Mouse (Mus musculus): ENCODE data around the gene Fam207a. TPM values are rescaled to one million over a fixed set of nuclear protein-coding genes. Genes with fewer than 3 reads are reported as not detected.

Fam207a gene
- total RNA-seq, 4 experiments from 2014 or later: 4.4 to 7.3 (median 5.9) TPM

DNA sequence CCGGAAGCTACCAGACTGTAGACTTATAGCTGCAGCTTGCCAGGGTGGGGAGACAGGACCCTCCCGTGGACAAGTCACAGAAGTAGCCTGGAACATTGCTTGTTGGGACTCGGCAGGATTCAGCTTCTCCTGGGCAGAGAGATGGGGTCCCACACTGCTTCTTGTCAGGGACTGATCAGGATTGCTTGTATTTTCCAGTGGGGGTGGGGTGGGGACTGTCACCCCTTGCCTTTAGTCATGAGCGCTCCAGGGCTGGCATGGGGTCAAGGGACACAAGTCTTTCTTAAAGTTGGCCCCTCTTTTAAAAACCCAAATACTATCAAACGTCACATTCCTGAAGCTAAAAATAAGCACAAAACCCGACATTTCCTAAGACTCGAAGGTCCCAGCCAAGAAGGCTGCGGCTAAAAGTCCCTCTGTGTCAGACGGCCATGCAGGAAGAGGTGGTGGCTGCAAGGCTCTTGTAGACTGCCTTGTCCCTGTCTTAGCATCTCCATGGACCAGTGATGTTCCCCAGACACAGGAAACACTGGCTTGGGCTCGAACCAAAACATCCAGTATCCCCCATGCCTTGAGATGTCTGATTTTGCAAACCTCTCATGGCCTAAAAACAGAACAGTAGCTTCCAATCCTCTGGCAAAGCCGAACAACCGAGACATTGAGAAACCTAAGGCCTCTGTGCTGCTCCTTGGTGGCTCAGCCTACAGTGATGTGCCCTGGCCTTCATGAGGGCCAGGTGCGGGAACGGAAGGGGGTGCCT is 60.2 kb downstream of the Fam207a start:
- no peak for DNase-seq (ENCODE audit: low spot score in 2 of 2)

DNA sequence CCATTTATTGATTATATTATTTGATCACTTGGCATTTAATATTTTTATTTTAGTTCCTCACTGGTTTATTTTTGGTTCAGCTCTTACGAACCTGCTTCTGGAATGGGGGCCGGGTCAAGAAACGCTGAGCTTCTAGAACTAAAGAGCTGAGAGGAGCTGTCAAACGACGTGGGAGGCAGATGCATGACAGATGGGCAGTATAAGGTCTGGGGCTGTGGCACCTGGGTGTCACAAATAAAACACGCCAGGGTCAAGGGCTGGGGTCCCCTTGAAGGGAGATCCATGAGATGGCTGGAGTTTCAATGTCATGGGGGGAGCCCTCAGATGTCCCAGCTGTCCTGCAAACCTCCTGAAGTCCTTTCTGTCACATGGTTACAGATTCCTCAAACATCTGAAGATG is 60.8 kb downstream of the Fam207a start:
- DNase-seq (ENCODE audit: low spot score in 2 of 2): no peak

- no peak for DNase-seq (ENCODE audit: low spot score in 2 of 2)
Observed at GRCm38 (mm10) chr10:77451822-77452221, 63.8 kb downstream of the Fam207a start.

DNA sequence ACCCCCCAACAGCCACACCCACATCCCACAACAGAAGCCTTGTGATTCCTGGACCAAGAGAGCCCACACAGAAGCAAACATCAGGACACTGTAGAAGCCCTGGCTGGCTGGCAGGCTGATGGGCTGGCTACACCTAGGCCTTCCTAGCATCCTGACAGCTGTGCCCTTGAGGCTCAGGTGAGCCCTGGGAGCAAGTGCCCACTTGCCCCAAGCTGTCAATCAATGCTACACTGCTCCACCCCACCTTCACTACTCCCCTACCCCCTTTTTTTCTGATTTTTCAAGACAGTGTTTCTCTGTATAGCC is 65.5 kb downstream of the Fam207a start:
- no peak for DNase-seq (ENCODE audit: low spot score in 2 of 2)

- no peak for DNase-seq (ENCODE audit: low spot score in 2 of 2)
Observed at GRCm38 (mm10) chr10:77449315-77450158, 66.0 kb downstream of the Fam207a start.

- no peak for DNase-seq (ENCODE audit: low spot score in 2 of 2)
Observed at GRCm38 (mm10) chr10:77448698-77449247, 66.8 kb downstream of the Fam207a start.

- DNase-seq (ENCODE audit: low spot score in 2 of 2): no peak
Observed at GRCm38 (mm10) chr10:77448209-77448608, 67.4 kb downstream of the Fam207a start.

GRCm38 (mm10) chr10:77447755-77448154 is 67.8 kb downstream of the Fam207a start:
- no peak for DNase-seq (ENCODE audit: low spot score in 2 of 2)

GRCm38 (mm10) chr10:77442250-77442649 is 73.3 kb downstream of the Fam207a start:
- no peak for DNase-seq (ENCODE audit: low spot score in 2 of 2)

DNA sequence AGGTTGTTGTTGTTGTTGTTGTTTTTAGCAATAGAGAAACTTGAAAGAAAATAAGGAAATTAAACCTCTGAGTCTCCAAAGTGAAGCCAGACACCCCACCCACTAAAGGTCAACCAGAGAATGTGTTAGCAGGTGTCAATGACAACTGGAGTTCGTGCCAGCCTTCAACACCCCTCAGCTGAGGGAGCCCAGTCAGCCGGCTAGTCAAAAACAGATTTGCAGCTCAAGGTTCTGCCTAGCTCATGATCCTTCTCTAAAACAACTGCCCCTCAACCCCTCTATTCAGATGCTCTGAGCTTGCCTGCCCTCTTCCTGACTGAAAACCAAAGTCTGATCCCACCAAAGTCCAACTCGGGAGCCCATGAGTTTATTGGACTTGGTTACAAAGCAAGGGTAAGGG is 73.8 kb downstream of the Fam207a start:
- no peak for DNase-seq (ENCODE audit: low spot score in 2 of 2)

GRCm38 (mm10) chr10:77440841-77441755 is 74.5 kb downstream of the Fam207a start:
- peak; percentile 61 to 71 for DNase-seq (ENCODE audit: low spot score in 2 of 2)

- DNase-seq (ENCODE audit: low spot score in 2 of 2): no peak
Observed at GRCm38 (mm10) chr10:77440286-77440685, 75.3 kb downstream of the Fam207a start.

GRCm38 (mm10) chr10:77439026-77439425 is 76.6 kb downstream of the Fam207a start:
- no peak for DNase-seq (ENCODE audit: low spot score in 2 of 2)

DNA sequence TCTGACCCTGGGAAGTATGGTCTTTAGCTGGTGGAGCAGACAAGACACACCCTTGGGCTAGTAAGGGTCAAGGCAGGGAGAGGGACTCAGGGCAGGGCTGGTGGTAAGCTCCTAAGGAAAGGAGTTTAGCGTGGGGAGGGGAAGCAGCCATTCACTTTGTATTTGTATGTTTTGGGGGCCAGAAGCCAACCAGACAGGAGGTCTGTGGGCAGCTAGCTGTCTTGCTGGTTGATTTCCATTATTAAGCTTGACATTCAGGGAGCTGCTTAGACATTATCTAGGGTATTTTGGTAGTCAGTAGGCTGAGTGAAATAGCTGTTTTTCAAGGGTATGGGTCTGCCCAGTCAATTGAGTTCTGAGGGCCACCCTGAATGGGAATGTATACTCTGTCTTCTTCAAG is 77.6 kb downstream of the Fam207a start:
- DNase-seq (ENCODE audit: low spot score in 2 of 2): no peak

Other genes starting within 250 kb of the Fam207a start
- gene Adarb1, start 97.5 kb downstream of the Fam207a start, total RNA-seq (2022): 1 to 10 TPM; 3.1 to 7.2 (median 6.2) TPM
- under 1 TPM; 0.48 to 0.99 (median 0.88) TPM for gene Itgb2, start 14.5 kb upstream of the Fam207a start, total RNA-seq (2022)
- gene Pttg1ip, start 65.9 kb upstream of the Fam207a start, total RNA-seq (2022): 10 to 100 TPM; 15.4 to 30.1 (median 25.8) TPM
- gene Sumo3, start 90.3 kb upstream of the Fam207a start, total RNA-seq (2022): 10 to 100 TPM; 38.7 to 59.9 (median 41.6) TPM
- 10 to 100 TPM in 2 of 4 experiments, 1 to 10 TPM in 2; 5.7 to 18.3 (median 11.6) TPM for gene Gm49325, start 90.4 kb upstream of the Fam207a start, total RNA-seq (2022)
- 100 to 1,000 TPM in 2 of 4 experiments, 10 to 100 TPM in 2; 81.6 to 141 (median 104) TPM for gene Ube2g2, start 106.5 kb upstream of the Fam207a start, total RNA-seq (2022)
- gene Tspear, start 170.8 kb upstream of the Fam207a start, total RNA-seq (2022): not detected
- gene Gm19402, start 175.0 kb upstream of the Fam207a start, total RNA-seq (2022): not detected
- gene Gm9508, start 181.4 kb upstream of the Fam207a start, total RNA-seq (2022): not detected
- gene Gm10272, start 190.8 kb upstream of the Fam207a start, total RNA-seq (2022): not detected
- gene Gm10024, start 195.7 kb upstream of the Fam207a start, total RNA-seq (2022): not detected
- not detected for gene Gm10142, start 200.0 kb upstream of the Fam207a start, total RNA-seq (2022)
- not detected for gene Krtap12-1, start 204.8 kb upstream of the Fam207a start, total RNA-seq (2022)
- gene Gm10100, start 210.7 kb upstream of the Fam207a start, total RNA-seq (2022): not detected
- not detected for gene Gm18596, start 226.9 kb upstream of the Fam207a start, total RNA-seq (2022)
- not detected for gene Gm9736, start 235.6 kb upstream of the Fam207a start, total RNA-seq (2022)
- not detected for gene Gm3233, start 243.9 kb upstream of the Fam207a start, total RNA-seq (2022)

All from gastrocnemius, adult 8-10 months (tissue).